Mouse (Mus musculus): Measurements from ENCODE around the gene Patl2. TPM values are rescaled to one million over a fixed set of nuclear protein-coding genes. Genes with fewer than 3 reads are reported as not detected.

Patl2 gene
- total and polyA plus RNA-seq, 3 experiments: not detected

DNA sequence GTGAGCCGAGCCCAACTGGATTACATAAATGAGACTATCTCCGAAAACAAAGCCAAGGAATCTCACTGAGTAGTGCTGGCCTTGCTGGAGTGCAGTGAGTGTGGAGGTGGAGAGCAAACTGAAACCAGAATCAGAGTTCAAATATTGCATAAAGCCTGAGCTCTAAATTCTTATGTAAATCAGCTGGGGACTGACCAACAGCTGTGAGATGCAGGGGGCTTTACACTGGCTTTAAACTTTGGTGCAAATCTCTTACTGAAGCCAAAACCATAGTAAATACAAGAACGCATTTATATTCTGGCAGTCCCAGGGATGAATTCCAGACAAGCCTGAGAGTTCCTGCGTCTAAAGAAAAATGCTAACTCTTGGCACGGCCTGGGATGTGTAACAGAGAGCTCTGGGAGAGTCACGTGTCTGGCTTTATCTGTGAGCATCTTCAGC, 27.6 kb downstream of the Patl2 start:
- dilution Hi-C loops (cut with MboI; ENCODE audit: extremely low pct_ligation_motif_present, extremely low pct_unique_long_range_greater_than_20kb, low sequenced_read_pairs) (no loop called here), in situ Hi-C loops (cut with MboI; ENCODE audit: low pct_ligation_motif_present, low pct_unique_long_range_greater_than_20kb, low sequenced_read_pairs) (loop anchor here (5.0 kb wide), 1 partner anchor 86 kb away; no protein-coding TSS in a partner anchor)
- no peak overlapping the region for H3K4me3 ChIP-seq (replicated peaks in 1 of 3; ENCODE audit: low read depth in 2 of 3, low read length in 2 of 3, poor library complexity in 1 of 3)
- H3K4me1 ChIP-seq (ENCODE audit: control insufficient read depth in 1 of 2, insufficient read depth in 2 of 2): peaks cover 16 to 80% of the 10 kb centered on the region in 2 experiments
- TF ChIP-seq SIN3A (IDR thresholded peaks at IDR 0.05; ENCODE audit: low read length) (0 out of 2 replicates have a peak, but pooled peaks have one; percentile 22), POLR2A (IDR thresholded peaks at IDR 0.05; ENCODE audit: low read depth, low read length) (no peak), TBP (conservative IDR thresholded peaks at IDR 0.05; ENCODE audit: low read depth, low read length) (no peak)
- H3K9me3 ChIP-seq (replicated peaks; ENCODE audit: low read length): peaks cover 4% of the 10 kb centered on the region
- no peak overlapping the region for H3K4me2 ChIP-seq (ENCODE audit: insufficient read depth, low read depth, poor library complexity, severe bottlenecking)
- no peak for DNase-seq (ENCODE audit: extremely low read depth)
- no peak overlapping the region for H3K27ac ChIP-seq (ENCODE audit: insufficient read depth, low read depth)
- no peaks in the 10 kb centered on the region for H3K27me3 ChIP-seq (replicated peaks)
- no peak overlapping the region for H3K9ac ChIP-seq (ENCODE audit: insufficient read depth, low read depth)
- H3K36me3 ChIP-seq (replicated peaks in 1 of 2; ENCODE audit: control insufficient read depth in 1 of 2, insufficient read depth in 1 of 2, low read length in 1 of 2): peaks cover 22 to 36% of the 10 kb centered on the region in 2 experiments
- H3K79me2 ChIP-seq (replicated peaks; ENCODE audit: control insufficient read depth, extremely low read depth, insufficient read depth, poor library complexity, severe bottlenecking): peaks cover 5% of the 10 kb centered on the region

DNA sequence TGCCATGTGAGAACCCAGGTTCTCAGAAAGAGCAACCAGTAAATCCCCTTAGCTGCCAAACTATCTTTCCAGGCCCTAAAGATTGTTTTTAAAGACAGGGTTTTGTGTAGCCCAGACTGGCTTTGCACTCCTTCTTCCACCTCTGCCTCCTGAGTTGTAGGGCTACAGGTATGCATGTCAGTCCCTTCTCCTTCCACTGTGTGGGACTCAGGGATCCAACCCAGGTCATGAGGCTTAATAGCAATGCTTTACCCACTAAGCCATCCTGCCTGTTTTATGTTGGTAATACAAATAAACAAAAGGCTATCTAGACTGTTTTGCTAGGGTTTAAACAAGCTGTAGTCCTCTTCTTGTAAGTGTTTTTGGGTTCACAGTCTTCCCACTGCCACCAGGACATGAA, 28.4 kb downstream of the Patl2 start:
- dilution Hi-C loops (cut with MboI; ENCODE audit: extremely low pct_ligation_motif_present, extremely low pct_unique_long_range_greater_than_20kb, low sequenced_read_pairs): no loop called here
- peaks cover 11% of the 10 kb centered on the region for H3K79me2 ChIP-seq (replicated peaks; ENCODE audit: control insufficient read depth, extremely low read depth, insufficient read depth, poor library complexity, severe bottlenecking)
- no peaks in the 10 kb centered on the region for H3K27me3 ChIP-seq (replicated peaks)
- peaks cover 27 to 44% of the 10 kb centered on the region in 2 experiments for H3K36me3 ChIP-seq (replicated peaks in 1 of 2; ENCODE audit: control insufficient read depth in 1 of 2, insufficient read depth in 1 of 2, low read length in 1 of 2)
- no peak for TF ChIP-seq ZKSCAN1 (IDR thresholded peaks at IDR 0.05; ENCODE audit: borderline replicate concordance, low read depth, low read length)
- TF ChIP-seq MEF2A (IDR thresholded peaks at IDR 0.05; ENCODE audit: borderline replicate concordance, low read depth, low read length): no peak
- TF ChIP-seq UBTF (IDR thresholded peaks at IDR 0.05; ENCODE audit: low read depth, low read length): no peak
- TF ChIP-seq MAZ (IDR thresholded peaks at IDR 0.05; ENCODE audit: low read depth, low read length): no peak
- no peak for TF ChIP-seq ZNF384 (IDR thresholded peaks at IDR 0.05; ENCODE audit: low read depth, low read length)
- no peak for TF ChIP-seq CHD1 (IDR thresholded peaks at IDR 0.05; ENCODE audit: low read depth, low read length)
- TF ChIP-seq NRF1 (IDR thresholded peaks at IDR 0.05; ENCODE audit: low read depth, low read length): no peak
- no peak for TF ChIP-seq MAX (IDR thresholded peaks at IDR 0.05; ENCODE audit: low read length)
- no peak for TF ChIP-seq E2F4 (IDR thresholded peaks at IDR 0.05; ENCODE audit: insufficient replicate concordance, low read depth, low read length)
- no peak for TF ChIP-seq SIN3A (IDR thresholded peaks at IDR 0.05; ENCODE audit: low read length)
- TF ChIP-seq JUND (conservative IDR thresholded peaks at IDR 0.05; ENCODE audit: low read depth, low read length): no peak
- no peak for TF ChIP-seq MXI1 (IDR thresholded peaks at IDR 0.05; ENCODE audit: low read depth, low read length)
- H3K9ac ChIP-seq (ENCODE audit: insufficient read depth, low read depth): no peak overlapping the region
- peaks cover 4% of the 10 kb centered on the region for H3K9me3 ChIP-seq (replicated peaks; ENCODE audit: low read length)
- no peak overlapping the region for H3K4me3 ChIP-seq (replicated peaks in 1 of 3; ENCODE audit: low read depth in 2 of 3, low read length in 2 of 3, poor library complexity in 1 of 3)
- H3K4me2 ChIP-seq (ENCODE audit: insufficient read depth, low read depth, poor library complexity, severe bottlenecking): no peak overlapping the region
- DNase-seq (ENCODE audit: extremely low read depth): no peak
- peaks cover 17 to 79% of the 10 kb centered on the region in 2 experiments for H3K4me1 ChIP-seq (ENCODE audit: control insufficient read depth in 1 of 2, insufficient read depth in 2 of 2)
- in situ Hi-C loops (cut with MboI; ENCODE audit: low pct_ligation_motif_present, low pct_unique_long_range_greater_than_20kb, low sequenced_read_pairs): loop anchor here (5.0 kb wide), 1 partner anchor 85 kb away; no protein-coding TSS in a partner anchor
- no peak overlapping the region for H3K27ac ChIP-seq (ENCODE audit: insufficient read depth, low read depth)
